Mouse (Mus musculus) embryonic facial prominence, embryonic 14.5 days (tissue): Measurements from ENCODE around the gene Serpina3k. TPM values are rescaled to one million over a fixed set of nuclear protein-coding genes. Genes with fewer than 3 reads are reported as not detected.
"Not testable (repeated sequence)": the region's sequence is repeated elsewhere in the genome, so short reads cannot be mapped to it uniquely, and the experiment has no call there.

Experiments used
- ATAC-seq: fragments of 200-750 bp; cut with Nextera tagmentation; 2 replicates; pipeline ENCODE4 v1.8.0; 2017; ENCODE audit warnings: low read depth, moderate number of reproducible peaks, moderate TSS enrichment
- DNase-seq: peaks from one replicate; pipeline ENCODE4 v3.0.0-alpha.2; 2015; ENCODE audit warnings: low spot score
- H3K27ac ChIP-seq: fragments of 300-500 bp; sonication (generic); replicated peaks from 2 replicates; pipeline ENCODE4 v1.5.1; 2014; ENCODE audit warnings: low read depth, mild to moderate bottlenecking, low read length, moderate library complexity
- H3K27me3 ChIP-seq: fragments of 300-500 bp; sonication (generic); replicated peaks from 2 replicates; pipeline ENCODE4 v1.6.1; 2014; ENCODE audit warnings: low read length; ENCODE audit not compliant: control insufficient read depth, insufficient read depth
- H3K36me3 ChIP-seq: fragments of 300-500 bp; sonication (generic); 2 replicates; pipeline ENCODE4 v1.6.1; 2014; ENCODE audit warnings: low read length, mixed read lengths; ENCODE audit not compliant: control insufficient read depth, insufficient read depth
- H3K4me1 ChIP-seq: fragments of 300-500 bp; sonication (generic); 2 replicates; pipeline ENCODE4 v1.6.1; 2014; ENCODE audit warnings: antibody characterized with exemption, low read length; ENCODE audit not compliant: control insufficient read depth, insufficient read depth
- H3K4me2 ChIP-seq: fragments of 300-500 bp; sonication (generic); 2 replicates; pipeline ENCODE4 v1.6.1; 2014; ENCODE audit warnings: low read depth, mild to moderate bottlenecking, low read length, moderate library complexity, mixed read lengths
- H3K4me3 ChIP-seq: fragments of 300-500 bp; sonication (generic); 2 replicates; pipeline ENCODE4 v1.5.1; 2014; ENCODE audit warnings: low read depth, mild to moderate bottlenecking, low read length
- H3K9ac ChIP-seq: fragments of 300-500 bp; sonication (generic); 2 replicates; pipeline ENCODE4 v1.6.1; 2014; ENCODE audit warnings: low read depth, mild to moderate bottlenecking, low read length, moderate library complexity, mixed read lengths
- H3K9me3 ChIP-seq: fragments of 300-500 bp; sonication (generic); 2 replicates; pipeline ENCODE4 v1.6.1; 2016; ENCODE audit warnings: low read length; ENCODE audit not compliant: control insufficient read depth
- WGBS: fragments of 180-500 bp; shearing (Covaris S2); extraction: QIAGEN DNeasy Blood & Tissue Kit; methylation state at CpG from one replicate; pipeline ENCODE4 v1.1.7; 2014; 5-methylcytosine and 5-hydroxymethylcytosine counted together
- polyA plus RNA-seq: library from polyadenylated mRNA; unstranded; fragments of >200 nt; fragmentation: Nextera tagmentation; extraction: Ambion mirVana; gene quantifications from 2 replicates; pipeline ENCODE4 v1.2.1, GENCODE M21; 2014

Serpina3k gene
- polyA plus RNA-seq = not detected in 2 replicates

GRCm38 (mm10) chr12:104338226-104338625 is at the start of gene Serpina3k, which contains the start of gene Serpina3m:
Gene Serpina3k, plus strand, starts transcription at chr12:104338486.
Gene Serpina3m, plus strand, starts transcription at chr12:104338486.
- 77% methylated on average over 3 of the region's 3 CpGs for WGBS
- not testable (repeated sequence) for H3K9ac ChIP-seq, ATAC-seq, H3K4me2 ChIP-seq, H3K27ac ChIP-seq, DNase-seq, H3K9me3 ChIP-seq, H3K4me3 ChIP-seq, H3K27me3 ChIP-seq, H3K36me3 ChIP-seq, H3K4me1 ChIP-seq

- no peak overlapping the region for H3K9ac ChIP-seq
- no peaks in the 10 kb centered on the region for H3K27me3 ChIP-seq
- no peak for ATAC-seq
- H3K36me3 ChIP-seq = no peaks in the 10 kb centered on the region
- H3K27ac ChIP-seq = no peak overlapping the region
- no peak overlapping the region for H3K4me2 ChIP-seq
- no peak overlapping the region for H3K4me3 ChIP-seq
- no peak for DNase-seq
- H3K9me3 ChIP-seq = no peaks in the 10 kb centered on the region
- H3K4me1 ChIP-seq = no peaks in the 10 kb centered on the region
- WGBS = 41% methylated on average over 4 of the region's 4 CpGs
Measured at GRCm38 (mm10) chr12:104289872-104290271, 48.4 kb upstream of the Serpina3k start.

GRCm38 (mm10) chr12:104293963-104294362 is 44.3 kb upstream of the Serpina3k start:
- no peaks in the 10 kb centered on the region for H3K36me3 ChIP-seq
- H3K9ac ChIP-seq = no peak overlapping the region
- H3K27ac ChIP-seq = no peak overlapping the region
- ATAC-seq = no peak
- H3K27me3 ChIP-seq = no peaks in the 10 kb centered on the region
- DNase-seq = no peak
- H3K4me1 ChIP-seq = no peaks in the 10 kb centered on the region
- no peak overlapping the region for H3K4me3 ChIP-seq
- no peaks in the 10 kb centered on the region for H3K9me3 ChIP-seq
- H3K4me2 ChIP-seq = no peak overlapping the region
- 78% methylated on average over 2 of the region's 2 CpGs for WGBS

GRCm38 (mm10) chr12:104298049-104298448 is 40.2 kb upstream of the Serpina3k start:
- Histone ChIP-seq H3K4me2 (no peak overlapping the region), H3K9me3 (no peaks in the 10 kb centered on the region), H3K4me1 (no peaks in the 10 kb centered on the region), H3K27ac (no peak overlapping the region), H3K9ac (no peak overlapping the region), H3K36me3 (no peaks in the 10 kb centered on the region), H3K4me3 (no peak overlapping the region), H3K27me3 (no peaks in the 10 kb centered on the region)
- WGBS = 85% methylated on average over 2 of the region's 2 CpGs
- DNase-seq (no peak), ATAC-seq (no peak)

- Histone ChIP-seq H3K27ac (no peak overlapping the region), H3K36me3 (no peaks in the 10 kb centered on the region), H3K4me1 (no peaks in the 10 kb centered on the region), H3K27me3 (no peaks in the 10 kb centered on the region), H3K4me3 (no peak overlapping the region), H3K9ac (no peak overlapping the region), H3K4me2 (no peak overlapping the region), H3K9me3 (0 out of 2 replicates have a peak, but pooled peaks cover 4% of the 10 kb centered on the region)
- ATAC-seq (no peak), DNase-seq (no peak)
- 82% methylated on average over 4 of the region's 4 CpGs for WGBS
Measured at GRCm38 (mm10) chr12:104305991-104306390, 32.3 kb upstream of the Serpina3k start.

GRCm38 (mm10) chr12:104314253-104314652 is 24.0 kb upstream of the Serpina3k start, which contains the start of gene Serpina3j:
Gene Serpina3j, plus strand, starts transcription at chr12:104314553.
- DNase-seq (no peak), ATAC-seq (no peak)
- Histone ChIP-seq H3K4me1 (no peaks in the 10 kb centered on the region), H3K36me3 (no peaks in the 10 kb centered on the region), H3K27me3 (no peaks in the 10 kb centered on the region), H3K9me3 (0 out of 2 replicates have a peak, but pooled peaks cover 4% of the 10 kb centered on the region), H3K27ac (no peak within 1 kb of the TSS), H3K4me2 (no peak within 1 kb of the TSS), H3K9ac (no peak within 1 kb of the TSS), H3K4me3 (no peak within 1 kb of the TSS)
- 88% methylated on average over 1 of the region's 1 CpGs for WGBS

- ATAC-seq (no peak), DNase-seq (no peak)
- Histone ChIP-seq H3K4me1 (no peaks in the 10 kb centered on the region), H3K9ac (no peak overlapping the region), H3K4me2 (no peak overlapping the region), H3K27me3 (no peaks in the 10 kb centered on the region), H3K27ac (no peak overlapping the region), H3K36me3 (no peaks in the 10 kb centered on the region), H3K9me3 (no peaks in the 10 kb centered on the region), H3K4me3 (no peak overlapping the region)
- WGBS = 62% methylated on average over 1 of the region's 1 CpGs
Measured at GRCm38 (mm10) chr12:104322454-104322853, 15.8 kb upstream of the Serpina3k start.

GRCm38 (mm10) chr12:104331701-104332100 is 6.6 kb upstream of the Serpina3k start:
- WGBS = 39% methylated on average over 1 of the region's 1 CpGs
- H3K36me3 ChIP-seq = no peaks in the 10 kb centered on the region
- H3K4me1 ChIP-seq = no peaks in the 10 kb centered on the region
- H3K27me3 ChIP-seq = no peaks in the 10 kb centered on the region
- H3K9me3 ChIP-seq = no peaks in the 10 kb centered on the region
- H3K27ac ChIP-seq = no peak overlapping the region
- no peak for DNase-seq
- ATAC-seq = no peak
- no peak overlapping the region for H3K4me3 ChIP-seq
- no peak overlapping the region for H3K9ac ChIP-seq
- H3K4me2 ChIP-seq = no peak overlapping the region

GRCm38 (mm10) chr12:104336873-104337272 is 1.4 kb upstream of the Serpina3k start:
- not testable (repeated sequence) for H3K36me3 ChIP-seq, H3K4me3 ChIP-seq, H3K27ac ChIP-seq, H3K4me2 ChIP-seq, H3K9ac ChIP-seq, H3K9me3 ChIP-seq, ATAC-seq, DNase-seq, H3K4me1 ChIP-seq, H3K27me3 ChIP-seq
